Mouse (Mus musculus): ENCODE data around the gene Fbxo34. TPM values are rescaled to one million over a fixed set of nuclear protein-coding genes. Genes with fewer than 3 reads are reported as not detected.
"Not testable (repeated sequence)": the region's sequence is repeated elsewhere in the genome, so short reads cannot be mapped to it uniquely, and the experiment has no call there.

The Fbxo34 gene
- polyA plus RNA-seq, 1 experiment, result 38.7 TPM

- Histone ChIP-seq H3K27ac (ENCODE audit: insufficient read depth, low read length) (no peak overlapping the region), H3K27me3 (ENCODE audit: control insufficient read depth, insufficient read depth, low read length, poor library complexity, severe bottlenecking) (no peaks in the 10 kb centered on the region), H3K4me3 (ENCODE audit: low read depth, low read length) (no peak overlapping the region), H3K9ac (ENCODE audit: low read depth, poor library complexity, severe bottlenecking) (no peak overlapping the region), H3K36me3 (ENCODE audit: control insufficient read depth, insufficient read depth, low read length, poor library complexity, severe bottlenecking) (no peaks in the 10 kb centered on the region; the same call in 1 of the 2 replicates), H3K9me3 (replicated peaks; ENCODE audit: control insufficient read depth, insufficient read depth, low read length, poor library complexity, severe bottlenecking) (no peaks in the 10 kb centered on the region), H3K4me1 (ENCODE audit: control insufficient read depth, insufficient read depth, low read length) (peaks cover 4% of the 10 kb centered on the region)
- TF ChIP-seq EP300 (IDR thresholded peaks at IDR 0.05; ENCODE audit: insufficient read depth, low read depth, low read length) (no peak), POLR2A (IDR thresholded peaks at IDR 0.05; ENCODE audit: insufficient read depth, low read length) (no peak), CTCF (IDR thresholded peaks at IDR 0.05; ENCODE audit: low read depth, low read length) (no peak)
Measured at GRCm38 (mm10) chr14:47522301-47522700, 72.1 kb downstream of the Fbxo34 start.

GRCm38 (mm10) chr14:47525374-47525773 lies 75.2 kb downstream of the Fbxo34 start:
- no peaks in the 10 kb centered on the region for H3K9me3 ChIP-seq (replicated peaks; ENCODE audit: control insufficient read depth, insufficient read depth, low read length, poor library complexity, severe bottlenecking)
- TF ChIP-seq CTCF (IDR thresholded peaks at IDR 0.05; ENCODE audit: low read depth, low read length) (no peak), POLR2A (IDR thresholded peaks at IDR 0.05; ENCODE audit: insufficient read depth, low read length) (no peak), EP300 (IDR thresholded peaks at IDR 0.05; ENCODE audit: insufficient read depth, low read depth, low read length) (no peak)
- H3K4me1 ChIP-seq (ENCODE audit: control insufficient read depth, insufficient read depth, low read length), result peaks cover 4% of the 10 kb centered on the region
- H3K27ac ChIP-seq (ENCODE audit: insufficient read depth, low read length), result no peak overlapping the region
- no peaks in the 10 kb centered on the region for H3K27me3 ChIP-seq (ENCODE audit: control insufficient read depth, insufficient read depth, low read length, poor library complexity, severe bottlenecking)
- no peak overlapping the region for H3K4me3 ChIP-seq (ENCODE audit: low read depth, low read length)
- H3K9ac ChIP-seq (ENCODE audit: low read depth, poor library complexity, severe bottlenecking), result no peak overlapping the region
- H3K36me3 ChIP-seq (ENCODE audit: control insufficient read depth, insufficient read depth, low read length, poor library complexity, severe bottlenecking), result no peaks in the 10 kb centered on the region; the same call in 1 of the 2 replicates

- no peak overlapping the region for H3K4me3 ChIP-seq (ENCODE audit: low read depth, low read length)
- peaks cover 4% of the 10 kb centered on the region for H3K4me1 ChIP-seq (ENCODE audit: control insufficient read depth, insufficient read depth, low read length)
- H3K36me3 ChIP-seq (ENCODE audit: control insufficient read depth, insufficient read depth, low read length, poor library complexity, severe bottlenecking), result no peaks in the 10 kb centered on the region; the same call in 1 of the 2 replicates
- H3K27me3 ChIP-seq (ENCODE audit: control insufficient read depth, insufficient read depth, low read length, poor library complexity, severe bottlenecking), result no peaks in the 10 kb centered on the region
- no peak overlapping the region for H3K9ac ChIP-seq (ENCODE audit: low read depth, poor library complexity, severe bottlenecking)
- no peak for TF ChIP-seq POLR2A (IDR thresholded peaks at IDR 0.05; ENCODE audit: insufficient read depth, low read length)
- no peak for TF ChIP-seq CTCF (IDR thresholded peaks at IDR 0.05; ENCODE audit: low read depth, low read length)
- TF ChIP-seq EP300 (IDR thresholded peaks at IDR 0.05; ENCODE audit: insufficient read depth, low read depth, low read length), result no peak
- H3K9me3 ChIP-seq (replicated peaks; ENCODE audit: control insufficient read depth, insufficient read depth, low read length, poor library complexity, severe bottlenecking), result no peaks in the 10 kb centered on the region
- H3K27ac ChIP-seq (ENCODE audit: insufficient read depth, low read length), result no peak overlapping the region
Measured at GRCm38 (mm10) chr14:47525861-47526260, 75.6 kb downstream of the Fbxo34 start.

DNA sequence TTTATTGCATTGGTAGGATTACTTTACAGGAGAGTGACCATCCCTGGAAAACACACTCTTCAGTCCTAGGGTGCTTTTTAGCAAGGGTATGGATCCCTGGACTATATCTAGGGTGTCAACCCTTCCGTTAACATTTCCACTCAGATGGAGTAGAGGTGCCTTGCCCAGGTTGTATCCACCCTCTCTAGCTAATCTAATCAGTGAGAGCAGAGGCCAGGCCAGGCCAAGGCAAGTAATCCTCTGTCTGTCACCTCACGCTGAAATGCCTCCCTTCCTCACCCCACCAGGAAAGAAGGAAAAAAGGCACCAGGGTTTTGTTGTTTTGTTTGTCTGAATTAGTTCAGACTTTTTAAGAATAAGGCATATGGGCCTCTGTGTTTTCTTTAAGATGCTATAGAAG lies 77.6 kb downstream of the Fbxo34 start:
- TF ChIP-seq EP300 (IDR thresholded peaks at IDR 0.05; ENCODE audit: insufficient read depth, low read depth, low read length) (no peak), POLR2A (IDR thresholded peaks at IDR 0.05; ENCODE audit: insufficient read depth, low read length) (no peak), CTCF (IDR thresholded peaks at IDR 0.05; ENCODE audit: low read depth, low read length) (no peak)
- Histone ChIP-seq H3K27me3 (ENCODE audit: control insufficient read depth, insufficient read depth, low read length, poor library complexity, severe bottlenecking) (no peaks in the 10 kb centered on the region), H3K9me3 (replicated peaks; ENCODE audit: control insufficient read depth, insufficient read depth, low read length, poor library complexity, severe bottlenecking) (no peaks in the 10 kb centered on the region), H3K36me3 (ENCODE audit: control insufficient read depth, insufficient read depth, low read length, poor library complexity, severe bottlenecking) (no peaks in the 10 kb centered on the region; the same call in 1 of the 2 replicates), H3K4me3 (ENCODE audit: low read depth, low read length) (no peak overlapping the region), H3K4me1 (ENCODE audit: control insufficient read depth, insufficient read depth, low read length) (peaks cover 4% of the 10 kb centered on the region), H3K9ac (ENCODE audit: low read depth, poor library complexity, severe bottlenecking) (no peak overlapping the region), H3K27ac (ENCODE audit: insufficient read depth, low read length) (no peak overlapping the region)

DNA sequence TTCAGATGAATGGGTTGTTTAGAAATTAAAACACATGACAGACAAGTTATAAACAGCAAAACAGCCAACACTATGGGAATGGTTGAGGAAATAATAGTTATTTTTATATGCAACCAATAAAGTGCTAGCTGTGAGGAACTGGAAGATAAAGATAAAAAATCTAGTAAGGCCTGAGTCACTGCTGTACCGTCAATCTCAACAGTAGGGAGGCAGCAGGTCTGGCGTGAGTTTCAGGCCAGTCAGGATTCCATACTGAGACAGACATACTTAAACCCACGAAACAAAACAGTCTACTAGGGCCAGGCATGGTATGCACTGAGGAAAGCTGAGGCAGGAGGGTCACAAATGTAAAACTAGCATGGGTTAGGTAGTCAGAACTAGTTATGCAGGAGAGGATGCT lies 78.1 kb downstream of the Fbxo34 start:
- Histone ChIP-seq H3K9ac (ENCODE audit: low read depth, poor library complexity, severe bottlenecking) (no peak overlapping the region), H3K27ac (ENCODE audit: insufficient read depth, low read length) (no peak overlapping the region), H3K9me3 (replicated peaks; ENCODE audit: control insufficient read depth, insufficient read depth, low read length, poor library complexity, severe bottlenecking) (no peaks in the 10 kb centered on the region), H3K27me3 (ENCODE audit: control insufficient read depth, insufficient read depth, low read length, poor library complexity, severe bottlenecking) (no peaks in the 10 kb centered on the region), H3K4me3 (ENCODE audit: low read depth, low read length) (no peak overlapping the region), H3K4me1 (ENCODE audit: control insufficient read depth, insufficient read depth, low read length) (peaks cover 4% of the 10 kb centered on the region), H3K36me3 (ENCODE audit: control insufficient read depth, insufficient read depth, low read length, poor library complexity, severe bottlenecking) (no peaks in the 10 kb centered on the region; the same call in 1 of the 2 replicates)
- TF ChIP-seq CTCF (IDR thresholded peaks at IDR 0.05; ENCODE audit: low read depth, low read length) (no peak), POLR2A (IDR thresholded peaks at IDR 0.05; ENCODE audit: insufficient read depth, low read length) (no peak), EP300 (IDR thresholded peaks at IDR 0.05; ENCODE audit: insufficient read depth, low read depth, low read length) (no peak)

- H3K27me3 ChIP-seq (ENCODE audit: control insufficient read depth, insufficient read depth, low read length, poor library complexity, severe bottlenecking), result no peaks in the 10 kb centered on the region
- no peak overlapping the region for H3K4me3 ChIP-seq (ENCODE audit: low read depth, low read length)
- no peak for TF ChIP-seq POLR2A (IDR thresholded peaks at IDR 0.05; ENCODE audit: insufficient read depth, low read length)
- TF ChIP-seq CTCF (IDR thresholded peaks at IDR 0.05; ENCODE audit: low read depth, low read length), result peak; percentile 85
- H3K27ac ChIP-seq (ENCODE audit: insufficient read depth, low read length), result no peak overlapping the region
- no peaks in the 10 kb centered on the region; the same call in 1 of the 2 replicates for H3K36me3 ChIP-seq (ENCODE audit: control insufficient read depth, insufficient read depth, low read length, poor library complexity, severe bottlenecking)
- peaks cover 8% of the 10 kb centered on the region for H3K4me1 ChIP-seq (ENCODE audit: control insufficient read depth, insufficient read depth, low read length)
- H3K9ac ChIP-seq (ENCODE audit: low read depth, poor library complexity, severe bottlenecking), result no peak overlapping the region
- no peaks in the 10 kb centered on the region for H3K9me3 ChIP-seq (replicated peaks; ENCODE audit: control insufficient read depth, insufficient read depth, low read length, poor library complexity, severe bottlenecking)
Measured at GRCm38 (mm10) chr14:47529019-47529418, 78.8 kb downstream of the Fbxo34 start.

GRCm38 (mm10) chr14:47529592-47529991 lies 79.4 kb downstream of the Fbxo34 start:
- not testable (repeated sequence) for H3K4me1 ChIP-seq (ENCODE audit: control insufficient read depth, insufficient read depth, low read length); H3K9me3 ChIP-seq (replicated peaks; ENCODE audit: control insufficient read depth, insufficient read depth, low read length, poor library complexity, severe bottlenecking); H3K4me3 ChIP-seq (ENCODE audit: low read depth, low read length); H3K27ac ChIP-seq (ENCODE audit: insufficient read depth, low read length); H3K36me3 ChIP-seq (ENCODE audit: control insufficient read depth, insufficient read depth, low read length, poor library complexity, severe bottlenecking); H3K27me3 ChIP-seq (ENCODE audit: control insufficient read depth, insufficient read depth, low read length, poor library complexity, severe bottlenecking); H3K9ac ChIP-seq (ENCODE audit: low read depth, poor library complexity, severe bottlenecking)
